ENCODE assay signal across 8 mouse cellular contexts in the genomic region with DNA sequence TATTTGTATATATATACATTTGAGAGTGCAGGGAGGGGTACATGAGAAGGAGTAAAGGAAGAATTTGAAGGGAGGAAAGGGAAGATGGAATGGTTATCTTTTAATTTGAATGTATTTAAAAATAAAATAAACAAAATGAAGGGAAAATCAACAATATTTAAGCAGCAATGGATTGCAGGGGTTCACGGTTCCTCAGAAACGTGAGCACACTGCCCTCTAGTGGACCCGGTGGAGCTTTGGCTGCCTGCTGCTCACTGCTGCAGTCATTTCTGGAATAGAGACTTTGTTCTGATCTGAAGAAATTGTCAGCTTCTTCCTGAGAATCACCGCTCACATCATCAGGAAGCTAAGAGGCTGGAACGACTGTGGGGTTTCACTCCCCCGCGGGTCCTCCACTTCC. TPM values are rescaled to one million over a fixed set of nuclear protein-coding genes. Genes with fewer than 3 reads are reported as not detected.
A peak's percentile ranks its signal among the peaks of the same experiment; 100 is the strongest.
DNase-seq lines count a peak whose midpoint lies in the region; ATAC-seq and TF ChIP-seq lines count a peak whose summit lies in the region.

No protein-coding gene starts in this region.

- no peak overlapping the region for H3K27ac ChIP-seq in kidney, embryonic 16.5 days (ENCODE audit: low read length)
- no peak overlapping the region for H3K27ac ChIP-seq in CH12.LX (ENCODE audit: insufficient read depth, low read depth)
- no peak overlapping the region for H3K27ac ChIP-seq in forebrain, embryonic 16.5 days (ENCODE audit: low read length)
- H3K27ac ChIP-seq in midbrain, embryonic 16.5 days (ENCODE audit: low read length), result no peak overlapping the region

- no peak; the same call in 1 of the 2 replicates for ATAC-seq in kidney, embryonic 16.5 days (ENCODE audit: low FRiP score, low TSS enrichment)
- ATAC-seq in forebrain, embryonic 16.5 days, result peak; percentile 61; the same call in 1 of the 2 replicates
- ATAC-seq in midbrain, embryonic 16.5 days, result 0 out of 2 replicates have a peak, but pooled peaks have one; percentile 62

- dilution Hi-C loops in CH12.LX (cut with MboI; ENCODE audit: extremely low pct_ligation_motif_present, extremely low pct_unique_long_range_greater_than_20kb, low sequenced_read_pairs), result no loop called here

- TF ChIP-seq RAD21 in CH12.LX (IDR thresholded peaks at IDR 0.05; ENCODE audit: low read depth, low read length), result peak; percentile 88

- no peaks in the 10 kb centered on the region for H3K27me3 ChIP-seq in kidney, embryonic 16.5 days (ENCODE audit: insufficient read depth, low read length)
- no peaks in the 10 kb centered on the region for H3K27me3 ChIP-seq in CH12.LX (replicated peaks)
- H3K27me3 ChIP-seq in forebrain, embryonic 16.5 days (replicated peaks; ENCODE audit: control insufficient read depth, insufficient read depth, low read length), result no peaks in the 10 kb centered on the region
- no peaks in the 10 kb centered on the region for H3K27me3 ChIP-seq in midbrain, embryonic 16.5 days (ENCODE audit: control insufficient read depth, insufficient read depth, low read depth, low read length)

- no peak for TF ChIP-seq POLR2A in CH12.LX (IDR thresholded peaks at IDR 0.05; ENCODE audit: low read depth, low read length)

- peak; percentile 73 to 86; a peak in 3 of 4 replicates for TF ChIP-seq CTCF in CH12.LX (conservative IDR thresholded peaks at IDR 0.05 in 1 of 2, IDR thresholded peaks at IDR 0.05 in 1 of 2; ENCODE audit: low read depth in 2 of 2, low read length in 2 of 2)

- H3K79me2 ChIP-seq in CH12.LX (replicated peaks; ENCODE audit: control insufficient read depth, extremely low read depth, insufficient read depth, poor library complexity, severe bottlenecking), result no peaks in the 10 kb centered on the region

- no peaks in the 10 kb centered on the region for H3K36me3 ChIP-seq in kidney, embryonic 16.5 days (ENCODE audit: insufficient read depth, low read length)
- H3K36me3 ChIP-seq in CH12.LX (replicated peaks in 1 of 2; ENCODE audit: control insufficient read depth in 1 of 2, insufficient read depth in 1 of 2, low read length in 1 of 2), result no peaks in the 10 kb centered on the region
- no peaks in the 10 kb centered on the region for H3K36me3 ChIP-seq in forebrain, embryonic 16.5 days (ENCODE audit: control insufficient read depth, insufficient read depth)
- no peaks in the 10 kb centered on the region for H3K36me3 ChIP-seq in midbrain, embryonic 16.5 days (ENCODE audit: control insufficient read depth, insufficient read depth, low read length)

- no peak overlapping the region for H3K4me2 ChIP-seq in kidney, embryonic 16.5 days (replicated peaks; ENCODE audit: low read depth, low read length)
- H3K4me2 ChIP-seq in CH12.LX (ENCODE audit: insufficient read depth, low read depth, poor library complexity, severe bottlenecking), result no peak overlapping the region
- no peak overlapping the region for H3K4me2 ChIP-seq in forebrain, embryonic 16.5 days (ENCODE audit: low read length)
- no peak overlapping the region for H3K4me2 ChIP-seq in midbrain, embryonic 16.5 days (ENCODE audit: low read length)

- no peak overlapping the region for H3K9ac ChIP-seq in kidney, embryonic 16.5 days (replicated peaks; ENCODE audit: low read length)
- no peak overlapping the region for H3K9ac ChIP-seq in CH12.LX (ENCODE audit: insufficient read depth, low read depth)
- no peak overlapping the region for H3K9ac ChIP-seq in forebrain, embryonic 16.5 days (replicated peaks; ENCODE audit: low read depth, low read length)
- no peak overlapping the region for H3K9ac ChIP-seq in midbrain, embryonic 16.5 days (ENCODE audit: low read depth, low read length)

- no peaks in the 10 kb centered on the region for H3K4me1 ChIP-seq in kidney, embryonic 16.5 days (ENCODE audit: insufficient read depth, low read length)
- H3K4me1 ChIP-seq in CH12.LX (ENCODE audit: control insufficient read depth in 1 of 2, insufficient read depth in 2 of 2), result no peaks in the 10 kb centered on the region
- no peaks in the 10 kb centered on the region for H3K4me1 ChIP-seq in forebrain, embryonic 16.5 days (replicated peaks; ENCODE audit: control insufficient read depth, insufficient read depth, low read length)
- no peaks in the 10 kb centered on the region for H3K4me1 ChIP-seq in midbrain, embryonic 16.5 days (ENCODE audit: control insufficient read depth, insufficient read depth, low read length)

- in situ Hi-C loops in CH12.LX (cut with MboI; ENCODE audit: low pct_ligation_motif_present, low pct_unique_long_range_greater_than_20kb, low sequenced_read_pairs), result loop anchor here (10.0 kb wide), 1 partner anchor 193 kb away; no protein-coding TSS in a partner anchor

- no peak overlapping the region for H3K4me3 ChIP-seq in kidney, embryonic 16.5 days (ENCODE audit: low read length)
- no peak overlapping the region for H3K4me3 ChIP-seq in CH12.LX (replicated peaks in 1 of 3; ENCODE audit: low read depth in 2 of 3, low read length in 2 of 3, poor library complexity in 1 of 3)
- H3K4me3 ChIP-seq in forebrain, embryonic 16.5 days (replicated peaks; ENCODE audit: low read length), result no peak overlapping the region
- H3K4me3 ChIP-seq in midbrain, embryonic 16.5 days (ENCODE audit: low read depth, low read length), result no peak overlapping the region

- WGBS in kidney, embryonic 16.5 days, result 23% methylated on average over 4 of the region's 7 CpGs
- 22% methylated on average over 5 of the region's 7 CpGs for WGBS in forebrain, embryonic 16.5 days
- WGBS in midbrain, embryonic 16.5 days, result 25% methylated on average over 5 of the region's 7 CpGs

- TF ChIP-seq EP300 in CH12.LX (IDR thresholded peaks at IDR 0.05; ENCODE audit: low read length), result no peak

- H3K9me3 ChIP-seq in kidney, embryonic 16.5 days (ENCODE audit: low read length), result no peaks in the 10 kb centered on the region
- no peaks in the 10 kb centered on the region for H3K9me3 ChIP-seq in CH12.LX (replicated peaks; ENCODE audit: low read length)
- H3K9me3 ChIP-seq in forebrain, embryonic 16.5 days (ENCODE audit: control insufficient read depth, low read length), result no peaks in the 10 kb centered on the region
- no peaks in the 10 kb centered on the region for H3K9me3 ChIP-seq in midbrain, embryonic 16.5 days (replicated peaks; ENCODE audit: control insufficient read depth, low read length, poor library complexity, severe bottlenecking)

- DNase-seq in kidney, postnatal 14 days, result peak; percentile 27
- peak; percentile 79 for DNase-seq in CH12.LX (ENCODE audit: extremely low read depth)
- DNase-seq in adrenal gland, adult 18-20 months (ENCODE audit: low spot score in 2 of 2), result peak; percentile 47 to 48
- no peak for DNase-seq in layer of hippocampus, adult 18-20 months (ENCODE audit: low spot score in 2 of 2)
- no peak for DNase-seq in right cerebral cortex, postnatal 36 days (ENCODE audit: low spot score in 2 of 2)

TF ChIP-seq in CH12.LX, 34 proteins besides CTCF, POLR2A, EP300 and RAD21:
- peak; percentile 83 for TF ChIP-seq IRF4 (IDR thresholded peaks at IDR 0.05; ENCODE audit: low read depth, low read length)
- peak; percentile 63 for TF ChIP-seq BHLHE40 (IDR thresholded peaks at IDR 0.05; ENCODE audit: low read depth, low read length)
- peak; percentile 84 for TF ChIP-seq JUND (conservative IDR thresholded peaks at IDR 0.05; ENCODE audit: low read depth, low read length)
- TF ChIP-seq ETS1 (conservative IDR thresholded peaks at IDR 0.05; ENCODE audit: low read depth, low read length), result no peak
- peak; percentile 32; the same call in 1 of the 2 replicates for TF ChIP-seq ZC3H11A (IDR thresholded peaks at IDR 0.05; ENCODE audit: low read depth, low read length)
- peak; percentile 79 for TF ChIP-seq SMC3 (IDR thresholded peaks at IDR 0.05; ENCODE audit: low read depth, low read length)
- TF ChIP-seq MEF2A (IDR thresholded peaks at IDR 0.05; ENCODE audit: borderline replicate concordance, low read depth, low read length), result no peak

RNA-seq across cellular contexts. Expression of gene Klhl31, which starts 28.5 kb away (rescaled TPM):
- 0.92 and 0.98 TPM in 2 replicates for polyA plus RNA-seq in kidney, embryonic 16.5 days (2015; fragmentation: Nextera tagmentation; extraction: Ambion mirVana)
- total RNA-seq in CH12.LX (2012; rRNA removed) (not detected in 2 replicates), CH12.LX (2014; rRNA removed) (not detected in 2 replicates)
- not detected in 2 replicates for polyA plus RNA-seq in CH12.LX (2012; ENCODE audit: insufficient read length, low read depth)
- under 1 TPM in 1 of 2 experiments, not detected in 1; 0.38 TPM for total RNA-seq in adrenal gland, adult 18-20 months (2021)
- polyA plus RNA-seq in forebrain, embryonic 16.5 days (2015; fragmentation: Nextera tagmentation; extraction: Ambion mirVana), result 0.04 and 0.10 TPM in 2 replicates
- 0.14 and 0.20 TPM in 2 replicates for polyA plus RNA-seq in midbrain, embryonic 16.5 days (2015; fragmentation: Nextera tagmentation; extraction: Ambion mirVana)
- not detected for total RNA-seq in layer of hippocampus, adult 18-20 months (2021)

Comparison
In these comparisons a context has a peak if more than half of its experiments do, and no peak if none do; other contexts are left out.
1. DNase-seq: peak in kidney, postnatal 14 days (single experiment), CH12.LX (single experiment) and adrenal gland, adult 18-20 months (2 of 2); none in layer of hippocampus, adult 18-20 months (0 of 2) and right cerebral cortex, postnatal 36 days (0 of 2).